Mouse (Mus musculus): ENCODE results near the gene Nbea. TPM values are rescaled to one million over a fixed set of nuclear protein-coding genes. Genes with fewer than 3 reads are reported as not detected.

The Nbea gene
- total RNA-seq, 2 experiments from 2014 or later = 221 to 230 TPM

DNA sequence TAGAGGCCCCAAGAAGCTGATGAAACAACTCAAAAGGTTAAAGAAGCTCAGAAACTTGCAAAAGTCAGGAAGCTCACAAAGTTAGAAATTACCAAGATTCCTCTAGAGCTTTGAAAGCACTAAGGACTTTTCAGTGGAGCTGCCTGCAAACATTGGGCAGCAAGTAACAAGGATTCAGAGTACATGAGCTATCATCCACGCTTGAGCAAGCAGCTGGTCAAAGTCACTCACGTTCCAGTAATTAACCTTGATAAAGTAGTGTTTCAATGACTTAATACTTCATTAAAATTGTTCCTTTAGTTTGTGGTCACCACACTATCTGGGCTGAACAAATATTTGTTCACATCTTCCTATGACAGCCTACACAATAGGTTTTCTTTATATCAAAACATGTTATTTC, 75.4 kb downstream of the Nbea start:
- DNase-seq (ENCODE audit: low spot score in 2 of 2) = no peak
- no peak overlapping the region for H3K4me3 ChIP-seq
- no peak for TF ChIP-seq CTCF (conservative IDR thresholded peaks at IDR 0.05)
- H3K27ac ChIP-seq = no peak overlapping the region

DNA sequence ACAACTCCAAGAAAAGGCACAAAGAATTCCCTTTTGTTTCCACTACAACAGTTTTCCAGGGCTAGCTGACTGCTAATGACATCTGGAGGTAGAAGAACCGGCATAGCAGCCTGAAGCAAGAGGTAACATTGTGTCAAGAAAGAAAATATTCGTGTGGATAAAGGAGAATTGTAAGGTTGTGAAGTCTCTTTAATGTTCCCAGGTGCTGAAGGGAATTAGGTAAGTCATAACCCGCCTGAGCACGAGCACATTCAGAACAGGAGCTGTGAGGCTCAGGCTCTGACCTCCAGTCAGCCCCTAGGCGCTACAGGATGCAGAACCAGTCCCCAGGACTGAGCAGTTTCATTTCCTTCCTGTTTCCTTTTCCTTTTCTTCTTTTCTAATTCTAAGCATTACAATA, 86.4 kb downstream of the Nbea start:
- Histone ChIP-seq H3K27ac (peak overlapping the region; percentile 51; the same call in 1 of the 2 replicates), H3K4me3 (no peak overlapping the region)
- no peak for TF ChIP-seq CTCF (conservative IDR thresholded peaks at IDR 0.05)
- no peak for DNase-seq (ENCODE audit: low spot score in 2 of 2)

DNA sequence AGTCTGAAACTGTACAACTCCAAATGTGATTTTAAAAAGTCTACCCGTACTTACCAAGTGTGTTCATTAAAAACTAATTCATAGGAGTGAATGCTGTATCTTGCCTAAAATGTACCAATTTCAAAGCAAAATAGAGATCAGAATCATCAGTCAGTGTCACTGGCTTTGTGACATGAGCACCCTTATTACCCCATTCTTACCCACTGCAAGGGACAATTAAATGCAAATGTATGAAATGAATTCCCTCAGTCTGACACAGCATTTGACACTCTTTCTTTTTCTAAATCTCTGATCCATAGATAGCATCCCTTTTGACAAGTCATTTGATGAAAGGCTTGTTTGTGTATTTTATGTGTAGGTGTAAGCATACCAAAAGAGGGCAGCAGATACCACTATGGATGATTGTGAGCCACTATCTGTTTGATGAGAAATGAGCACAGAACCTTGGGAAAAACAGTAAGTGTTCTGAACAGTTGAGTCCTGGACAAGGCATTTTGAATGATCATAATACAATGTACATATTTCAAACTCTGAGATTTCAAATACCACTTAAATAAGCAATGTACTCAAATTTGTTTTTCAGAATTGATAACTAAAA, 104.4 kb downstream of the Nbea start:
- peak; percentile 83 for TF ChIP-seq CTCF (conservative IDR thresholded peaks at IDR 0.05)
- no peak overlapping the region for H3K27ac ChIP-seq

DNA sequence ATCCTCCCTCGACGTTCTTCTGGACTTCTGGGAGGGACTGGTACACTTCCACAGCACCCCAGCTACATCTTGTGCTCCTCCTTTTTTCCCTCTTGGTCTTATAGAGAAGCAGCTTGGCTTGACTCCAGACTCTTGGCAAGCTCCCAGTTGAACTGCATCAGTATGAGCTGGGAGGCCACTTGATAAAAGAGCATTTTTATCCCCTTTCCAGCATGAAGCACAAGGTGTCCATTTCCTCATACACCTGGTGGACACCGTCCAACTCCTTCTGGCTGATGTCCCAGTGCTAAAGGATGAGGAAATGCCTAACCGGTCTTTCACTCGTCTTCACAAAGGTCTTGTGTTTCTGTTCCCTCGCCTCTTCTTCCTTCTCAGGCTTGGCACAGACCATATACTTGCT, 115.7 kb downstream of the Nbea start:
- DNase-seq (ENCODE audit: low spot score in 2 of 2) = no peak
- no peak overlapping the region for H3K4me3 ChIP-seq
- TF ChIP-seq CTCF (conservative IDR thresholded peaks at IDR 0.05) = no peak
- H3K27ac ChIP-seq = no peak overlapping the region

More for the DNA sequence above, 104.4 kb downstream of the Nbea start:
- DNase-seq (ENCODE audit: low spot score in 2 of 2) = peak; percentile 32 to 40
- no peak overlapping the region for H3K4me3 ChIP-seq

DNA sequence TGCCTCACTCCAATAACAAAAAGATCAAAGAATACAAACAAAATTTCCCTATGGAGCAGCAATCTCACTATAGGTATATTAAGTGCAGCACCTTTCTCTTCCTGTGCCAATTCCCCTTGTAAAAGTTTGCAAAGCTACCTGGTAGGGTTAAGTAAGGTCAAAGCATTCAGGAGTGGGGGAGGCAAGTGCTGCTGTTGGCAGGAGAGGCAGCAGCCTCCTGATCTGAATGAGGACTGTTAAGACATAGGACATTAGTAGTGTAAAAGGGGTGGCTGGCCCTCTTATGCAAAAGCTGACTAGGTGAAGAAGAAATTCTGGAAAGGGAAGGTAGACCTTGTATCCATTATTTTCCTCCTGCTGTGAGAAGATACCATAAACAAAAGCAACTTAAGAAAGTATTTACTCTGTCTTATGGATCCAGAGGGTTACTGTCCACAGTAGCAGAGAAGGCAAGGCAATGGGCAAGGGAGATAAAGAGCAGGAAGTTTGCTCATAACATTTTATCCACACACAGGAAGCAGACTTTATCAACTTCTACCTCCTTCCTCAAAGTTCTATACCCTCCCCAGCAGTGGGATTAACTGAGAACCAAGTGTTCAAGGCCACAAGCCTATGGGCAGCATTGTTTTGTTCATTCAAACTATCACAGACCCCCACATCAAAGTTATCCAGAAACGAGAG, 117.0 kb downstream of the Nbea start:
- no peak for DNase-seq (ENCODE audit: low spot score in 2 of 2)
- TF ChIP-seq CTCF (conservative IDR thresholded peaks at IDR 0.05) = no peak
- Histone ChIP-seq H3K27ac (no peak overlapping the region), H3K4me3 (no peak overlapping the region)

DNA sequence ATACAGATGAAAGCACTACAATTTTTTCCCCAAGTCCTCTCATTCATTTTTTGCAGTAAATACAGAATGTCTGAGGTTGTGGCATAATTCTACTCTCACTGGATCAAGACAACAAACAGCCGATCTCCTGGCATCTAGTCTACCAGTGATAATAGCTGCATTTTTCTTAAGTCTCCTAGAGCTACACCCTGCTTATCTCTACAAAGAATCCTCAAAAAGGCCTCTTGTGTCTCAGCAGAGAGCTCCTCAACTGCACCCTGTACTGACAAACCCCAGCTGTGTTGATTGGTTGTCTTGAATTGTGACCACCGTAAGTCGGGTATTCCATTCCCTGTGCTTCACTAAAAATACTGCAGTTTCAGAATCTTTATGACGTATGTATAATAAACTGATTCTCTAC, 118.3 kb downstream of the Nbea start:
- no peak for TF ChIP-seq CTCF (conservative IDR thresholded peaks at IDR 0.05)

DNA sequence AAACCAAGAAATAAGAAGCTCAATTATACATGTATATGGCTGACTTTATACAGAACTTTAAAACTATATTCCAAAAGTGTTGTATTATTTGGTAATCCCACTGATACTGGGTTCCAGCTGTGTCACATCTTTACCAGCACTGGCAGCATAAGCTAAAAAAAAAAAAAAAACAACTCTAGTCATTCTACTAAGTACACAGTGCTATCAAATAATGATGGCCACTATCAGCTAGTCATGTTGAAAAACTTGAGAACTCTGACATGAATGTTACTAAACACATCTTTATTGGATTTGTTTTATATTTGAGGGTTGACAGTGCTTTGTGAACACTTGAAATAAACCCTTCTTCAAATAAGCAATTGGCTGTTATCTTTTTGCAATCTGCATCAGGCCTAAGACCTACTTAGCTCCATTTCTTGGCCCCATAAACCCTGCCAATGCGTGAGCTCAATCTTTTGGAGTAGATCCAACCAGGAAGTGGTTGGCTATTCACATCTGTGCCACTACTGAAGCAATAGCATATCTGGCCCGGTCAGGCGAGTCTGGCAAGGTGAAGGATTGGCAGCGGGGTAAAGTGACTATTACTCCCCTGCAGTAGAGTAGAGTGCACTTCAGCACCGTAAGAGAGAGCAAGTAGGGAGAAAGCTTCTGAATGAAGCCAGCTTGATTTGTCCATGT, 137.7 kb downstream of the Nbea start:
- no peak overlapping the region for H3K27ac ChIP-seq
- no peak for TF ChIP-seq CTCF (conservative IDR thresholded peaks at IDR 0.05)
- no peak for DNase-seq (ENCODE audit: low spot score in 2 of 2)
- H3K4me3 ChIP-seq = no peak overlapping the region

More for the DNA sequence above, 118.3 kb downstream of the Nbea start:
- H3K4me3 ChIP-seq = no peak overlapping the region
- no peak overlapping the region for H3K27ac ChIP-seq
- no peak for DNase-seq (ENCODE audit: low spot score in 2 of 2)

DNA sequence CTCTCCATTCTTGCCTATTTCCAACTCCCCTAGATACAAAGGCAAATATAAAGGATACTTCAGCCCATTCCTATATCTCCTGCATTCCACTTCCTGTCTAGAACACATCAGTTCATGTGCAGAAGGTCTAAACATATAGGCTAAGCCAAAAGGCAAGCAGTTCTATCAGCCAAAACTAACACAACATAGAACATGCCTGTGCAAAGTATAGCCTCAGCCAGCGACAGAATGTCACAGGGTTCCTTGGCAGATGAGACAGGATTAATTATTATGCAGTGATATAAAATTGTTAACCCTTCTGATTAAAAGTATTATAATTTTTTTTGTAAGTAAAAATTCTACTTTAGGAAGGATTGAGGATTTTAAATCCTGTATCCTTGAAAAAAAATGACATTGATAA, 140.4 kb downstream of the Nbea start:
- H3K27ac ChIP-seq = no peak overlapping the region
- no peak overlapping the region for H3K4me3 ChIP-seq
- no peak for DNase-seq (ENCODE audit: low spot score in 2 of 2)
- no peak for TF ChIP-seq CTCF (conservative IDR thresholded peaks at IDR 0.05)

DNA sequence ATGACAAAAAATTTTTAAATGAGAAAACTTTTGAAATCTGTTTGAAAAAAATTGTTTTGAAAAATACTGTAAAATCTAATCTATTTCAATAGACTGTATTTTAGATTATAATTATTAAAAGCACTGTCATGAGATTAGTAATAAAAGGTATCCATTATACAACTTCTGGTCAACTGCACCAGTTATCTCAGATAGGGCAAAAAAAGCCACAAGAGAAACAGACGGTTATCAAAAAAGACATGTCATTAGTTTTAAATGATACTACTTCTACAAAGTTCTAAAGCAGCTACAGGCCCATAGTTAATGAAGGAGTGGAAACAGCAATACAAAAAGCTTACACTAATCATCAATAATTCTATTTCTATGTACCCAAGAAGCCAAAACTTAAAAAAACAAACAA, 144.0 kb downstream of the Nbea start:
- no peak for DNase-seq (ENCODE audit: low spot score in 2 of 2)
- TF ChIP-seq CTCF (conservative IDR thresholded peaks at IDR 0.05) = no peak
- H3K4me3 ChIP-seq = no peak overlapping the region

DNA sequence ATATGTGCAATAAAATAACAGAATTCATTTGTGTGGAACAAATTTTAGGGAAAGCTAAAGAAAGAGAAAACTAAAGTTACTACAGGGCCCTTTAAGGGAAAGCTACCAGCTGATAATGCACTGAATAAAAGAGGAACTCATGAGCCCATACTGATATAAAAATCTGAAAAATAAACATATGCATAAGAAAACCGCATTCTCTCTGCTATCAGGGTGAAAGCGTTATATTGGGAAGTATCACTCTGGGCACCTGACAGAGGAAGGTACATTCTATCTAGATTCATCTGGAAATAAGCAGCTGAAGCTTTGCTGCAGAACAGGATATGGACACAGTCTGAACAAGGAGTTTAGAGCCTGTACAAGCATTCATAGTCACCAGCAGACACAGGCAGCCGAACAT, 148.9 kb downstream of the Nbea start:
- TF ChIP-seq CTCF (conservative IDR thresholded peaks at IDR 0.05) = no peak
- Histone ChIP-seq H3K4me3 (no peak overlapping the region), H3K27ac (no peak overlapping the region)
- DNase-seq (ENCODE audit: low spot score in 2 of 2) = no peak

More for the DNA sequence above, 144.0 kb downstream of the Nbea start:
- no peak overlapping the region for H3K27ac ChIP-seq

DNA sequence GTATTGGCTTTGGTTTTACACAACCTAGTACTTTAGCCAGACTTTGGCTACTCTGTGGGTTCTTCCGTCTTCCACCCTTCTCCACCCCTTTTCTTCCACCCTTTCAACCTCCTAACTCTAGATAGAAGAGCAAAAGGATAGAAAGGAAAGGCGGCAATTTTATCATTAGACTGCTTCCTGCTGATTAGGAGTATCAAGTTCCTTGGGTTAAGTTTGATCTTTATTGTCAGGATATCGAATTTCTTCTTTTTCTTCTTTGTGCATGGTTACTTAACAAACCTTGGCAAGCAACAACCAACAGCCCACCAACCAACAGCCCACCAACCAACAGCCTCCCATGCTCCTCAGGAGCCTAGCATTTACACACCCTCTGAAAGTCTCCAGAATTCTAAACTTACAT, 165.0 kb downstream of the Nbea start:
- no peak overlapping the region for H3K4me3 ChIP-seq
- no peak for DNase-seq (ENCODE audit: low spot score in 2 of 2)
- H3K27ac ChIP-seq = no peak overlapping the region
- TF ChIP-seq CTCF (conservative IDR thresholded peaks at IDR 0.05) = no peak

DNA sequence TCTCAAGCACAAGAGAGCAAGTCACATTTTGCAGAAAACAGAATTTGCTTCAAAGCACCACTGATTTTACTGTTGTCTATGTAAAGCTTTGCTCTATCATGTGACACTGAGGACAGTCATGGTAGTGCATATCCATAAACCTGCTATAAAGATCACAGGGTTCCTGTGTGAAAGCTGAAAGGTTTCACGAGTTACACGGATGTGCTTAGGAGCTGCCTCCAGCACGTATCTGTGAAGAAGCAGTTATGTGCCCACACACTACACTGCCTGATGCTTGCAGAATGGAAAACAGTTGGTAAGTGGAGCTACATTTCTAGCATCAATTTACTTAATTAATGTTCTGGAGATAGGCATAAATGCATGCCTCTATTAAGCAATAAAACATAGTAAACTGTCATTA, 172.4 kb downstream of the Nbea start:
- DNase-seq (ENCODE audit: low spot score in 2 of 2) = peak in 1 of 2 experiments; percentile 24
- no peak overlapping the region for H3K4me3 ChIP-seq
- H3K27ac ChIP-seq = peak overlapping the region; percentile 60
- no peak for TF ChIP-seq CTCF (conservative IDR thresholded peaks at IDR 0.05)

DNA sequence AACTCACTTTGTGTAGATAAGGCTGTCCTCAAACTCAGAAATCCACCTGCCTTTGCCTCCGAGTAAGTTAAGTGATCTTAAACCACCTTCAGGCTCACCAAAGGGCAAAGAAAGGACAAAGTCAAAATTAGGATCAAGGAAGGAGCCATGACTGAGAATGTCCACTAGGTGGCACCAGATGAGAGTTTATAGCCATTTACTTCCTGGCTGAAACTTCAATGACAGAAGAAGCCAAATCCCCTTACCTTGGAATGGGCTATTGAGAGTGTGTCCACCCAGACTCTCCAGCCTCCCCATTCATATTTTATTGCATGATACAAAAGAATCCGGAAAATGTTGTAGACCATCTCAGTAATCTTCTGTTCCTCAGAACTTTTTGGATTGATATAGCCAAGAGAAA, 175.5 kb downstream of the Nbea start:
- DNase-seq (ENCODE audit: low spot score in 2 of 2) = peak; percentile 26 to 37
- Histone ChIP-seq H3K4me3 (no peak overlapping the region), H3K27ac (0 out of 2 replicates have a peak overlapping the region, but pooled peaks have one; percentile 30)
- TF ChIP-seq CTCF (conservative IDR thresholded peaks at IDR 0.05) = peak; percentile 92

All from layer of hippocampus, adult 2 months (tissue).